Mouse (Mus musculus): ENCODE data around the gene Krtap4-8. TPM values are rescaled to one million over a fixed set of nuclear protein-coding genes. Genes with fewer than 3 reads are reported as not detected.
"Not testable (repeated sequence)": the region's sequence is repeated elsewhere in the genome, so short reads cannot be mapped to it uniquely, and the experiment has no call there.

Gene Krtap4-8
- polyA plus RNA-seq (2012; fragmentation: generic; extraction: Trizol): not detected
- long read RNA-seq, experiment 1: 0 reads
- long read RNA-seq, experiment 2: 0 reads

DNA sequence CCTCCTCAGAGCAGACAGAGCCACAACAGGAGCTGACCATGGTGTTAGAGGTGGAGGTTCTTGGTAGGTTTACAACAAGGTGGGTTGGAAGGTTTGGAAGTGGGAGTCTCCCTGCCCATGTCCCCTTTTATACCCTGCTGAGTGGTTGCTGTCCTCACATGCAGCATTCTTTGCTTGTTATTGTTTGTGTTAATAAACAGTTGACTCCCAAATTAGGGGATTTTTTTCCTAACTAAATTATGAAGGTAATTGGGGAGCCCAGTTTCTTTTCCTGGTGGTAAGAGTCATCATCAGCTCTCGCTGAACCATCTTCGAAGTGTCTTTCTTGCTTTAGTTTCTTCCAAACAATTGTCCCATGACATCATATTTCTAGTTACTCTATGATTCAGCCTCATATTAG is at the start of gene Krtap4-8:
Krtap4-8 (minus strand) TSS at position 101 of the 400 bp plus-strand sequence.
- H3K4me3 ChIP-seq (ENCODE audit: insufficient read depth, poor library complexity, severe bottlenecking): no peak within 1 kb of the TSS

DNA sequence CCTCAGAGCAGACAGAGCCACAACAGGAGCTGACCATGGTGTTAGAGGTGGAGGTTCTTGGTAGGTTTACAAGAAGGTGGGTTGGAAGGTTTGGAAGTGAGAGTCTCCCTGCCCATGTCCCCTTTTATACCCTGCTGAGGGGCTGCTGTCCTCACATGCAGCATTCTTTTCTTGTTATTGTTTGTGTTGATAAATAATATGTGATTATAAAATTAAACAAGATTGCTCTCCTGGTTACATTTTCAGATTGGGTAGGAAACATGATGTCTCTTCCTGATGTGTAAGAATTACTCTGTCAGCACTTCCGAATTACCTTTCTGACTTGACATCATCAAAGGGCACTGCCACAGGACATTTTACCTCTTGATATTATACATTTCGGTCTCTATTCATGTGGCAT is 35.1 kb upstream of the Krtap4-8 start, which contains the start of gene Gm11564:
Gm11564 (minus strand) TSS at position 101 of the 400 bp plus-strand sequence.
- not testable (repeated sequence) for H3ac ChIP-seq (ENCODE audit: control insufficient read depth, insufficient read length, low read depth); H3K79me3 ChIP-seq (ENCODE audit: low read depth); H3K36me3 ChIP-seq (ENCODE audit: control insufficient read depth, insufficient read depth); H3K4me3 ChIP-seq (ENCODE audit: insufficient read depth, poor library complexity, severe bottlenecking); H3K27me3 ChIP-seq (ENCODE audit: control insufficient read depth, insufficient read depth, insufficient read length); H3K79me2 ChIP-seq (ENCODE audit: control insufficient read depth, insufficient read depth)

More for the DNA sequence above, at the start of gene Krtap4-8:
- Histone ChIP-seq H3ac (ENCODE audit: control insufficient read depth, insufficient read length, low read depth) (no peak within 1 kb of the TSS), H3K79me2 (ENCODE audit: control insufficient read depth, insufficient read depth) (no peaks in the 10 kb centered on the region), H3K79me3 (ENCODE audit: low read depth) (no peaks in the 10 kb centered on the region), H3K27me3 (ENCODE audit: control insufficient read depth, insufficient read depth, insufficient read length) (no peaks in the 10 kb centered on the region), H3K36me3 (ENCODE audit: control insufficient read depth, insufficient read depth) (no peaks in the 10 kb centered on the region)
- no peak for TF ChIP-seq CTCF (IDR thresholded peaks at IDR 0.05; ENCODE audit: control insufficient read depth, insufficient read depth, insufficient read length)
- no peak for TF ChIP-seq MYOD1 (IDR thresholded peaks at IDR 0.05; ENCODE audit: control insufficient read depth, insufficient read length, low read depth)
- no peak for TF ChIP-seq FOSL1 (IDR thresholded peaks at IDR 0.05; ENCODE audit: insufficient read depth, low read length, poor library complexity, severe bottlenecking)
- TF ChIP-seq MAX (IDR thresholded peaks at IDR 0.05): no peak
- TF ChIP-seq MYOG (IDR thresholded peaks at IDR 0.05; ENCODE audit: control insufficient read depth, extremely low read depth, insufficient read length): no peak
- no peak for TF ChIP-seq CEBPB (IDR thresholded peaks at IDR 0.05; ENCODE audit: low read depth)
- TF ChIP-seq USF1 (IDR thresholded peaks at IDR 0.05; ENCODE audit: low read depth): no peak

- H3K4me3 ChIP-seq (ENCODE audit: insufficient read depth, poor library complexity, severe bottlenecking); H3ac ChIP-seq (ENCODE audit: control insufficient read depth, insufficient read length, low read depth); H3K79me2 ChIP-seq (ENCODE audit: control insufficient read depth, insufficient read depth); H3K36me3 ChIP-seq (ENCODE audit: control insufficient read depth, insufficient read depth); H3K79me3 ChIP-seq (ENCODE audit: low read depth); H3K27me3 ChIP-seq (ENCODE audit: control insufficient read depth, insufficient read depth, insufficient read length): not testable (repeated sequence)
These were observed 29.3 kb upstream of the Krtap4-8 start, which contains the start of gene Krtap4-13 for GRCm38 (mm10) chr11:99809792-99810191. TSS of gene Krtap4-13 (minus strand) at chr11:99809892.

DNA sequence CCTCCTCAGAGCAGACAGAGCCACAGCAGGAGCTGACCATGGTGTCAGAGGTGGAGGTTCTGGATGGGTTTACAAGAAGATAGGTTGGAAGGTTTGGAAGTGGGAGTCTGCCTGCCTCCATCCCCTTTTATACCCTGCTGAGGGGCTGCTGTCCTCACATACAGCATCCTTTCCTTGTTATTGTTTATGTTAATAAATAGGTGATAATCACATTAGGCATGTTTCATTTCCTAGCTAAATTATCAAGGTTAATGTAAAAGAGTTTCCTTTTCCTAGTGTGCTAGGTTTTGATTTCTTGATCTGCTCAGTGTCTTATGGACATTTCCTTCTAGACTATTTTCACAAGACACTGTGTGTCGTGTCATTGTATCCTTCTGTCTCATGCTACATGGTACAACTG is 23.8 kb upstream of the Krtap4-8 start, which contains the start of gene Gm11554:
Gm11554 (minus strand) TSS at position 101 of the 400 bp plus-strand sequence.
- not testable (repeated sequence) for H3K4me3 ChIP-seq (ENCODE audit: insufficient read depth, poor library complexity, severe bottlenecking); H3K27me3 ChIP-seq (ENCODE audit: control insufficient read depth, insufficient read depth, insufficient read length); H3ac ChIP-seq (ENCODE audit: control insufficient read depth, insufficient read length, low read depth); H3K79me2 ChIP-seq (ENCODE audit: control insufficient read depth, insufficient read depth); H3K36me3 ChIP-seq (ENCODE audit: control insufficient read depth, insufficient read depth); H3K79me3 ChIP-seq (ENCODE audit: low read depth)

DNA sequence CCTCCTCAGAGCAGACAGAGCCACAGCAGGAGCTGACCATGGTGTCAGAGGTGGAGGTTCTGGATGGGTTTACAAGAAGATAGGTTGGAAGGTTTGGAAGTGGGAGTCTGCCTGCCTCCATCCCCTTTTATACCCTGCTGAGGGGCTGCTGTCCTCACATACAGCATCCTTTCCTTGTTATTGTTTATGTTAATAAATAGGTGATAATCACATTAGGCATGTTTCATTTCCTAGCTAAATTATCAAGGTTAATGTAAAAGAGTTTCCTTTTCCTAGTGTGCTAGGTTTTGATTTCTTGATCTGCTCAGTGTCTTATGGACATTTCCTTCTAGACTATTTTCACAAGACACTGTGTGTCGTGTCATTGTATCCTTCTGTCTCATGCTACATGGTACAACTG is 18.3 kb upstream of the Krtap4-8 start, which contains the start of gene Gm11569:
Gm11569 (minus strand) TSS at position 101 of the 400 bp plus-strand sequence.
- H3K79me2 ChIP-seq (ENCODE audit: control insufficient read depth, insufficient read depth); H3K36me3 ChIP-seq (ENCODE audit: control insufficient read depth, insufficient read depth); H3K79me3 ChIP-seq (ENCODE audit: low read depth); H3ac ChIP-seq (ENCODE audit: control insufficient read depth, insufficient read length, low read depth); H3K27me3 ChIP-seq (ENCODE audit: control insufficient read depth, insufficient read depth, insufficient read length); H3K4me3 ChIP-seq (ENCODE audit: insufficient read depth, poor library complexity, severe bottlenecking): not testable (repeated sequence)

DNA sequence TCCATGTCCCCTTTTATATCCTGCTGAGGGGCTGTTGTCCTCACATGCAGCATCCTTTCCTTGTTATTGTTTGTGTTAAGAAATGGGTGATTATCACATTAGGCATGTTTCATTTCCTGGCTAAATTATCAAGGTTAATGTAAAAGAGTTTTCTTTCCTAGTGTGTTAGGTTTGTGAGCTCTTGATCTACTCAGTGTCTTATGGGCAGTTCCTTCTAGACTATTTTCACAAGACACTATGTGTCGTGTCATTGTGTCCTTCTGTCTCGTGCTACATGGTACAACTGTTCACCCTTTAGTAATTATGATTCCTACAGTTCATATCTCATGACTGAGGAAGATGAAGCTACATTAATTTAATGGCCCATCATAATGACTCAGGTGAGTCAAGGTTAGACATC is 12.9 kb upstream of the Krtap4-8 start, which contains the start of gene Gm11596:
Gm11596 (minus strand) TSS at position 101 of the 400 bp plus-strand sequence.
- Histone ChIP-seq H3K4me3 (ENCODE audit: insufficient read depth, poor library complexity, severe bottlenecking) (no peak within 1 kb of the TSS), H3K36me3 (ENCODE audit: control insufficient read depth, insufficient read depth) (no peaks in the 10 kb centered on the region), H3K79me2 (ENCODE audit: control insufficient read depth, insufficient read depth) (no peaks in the 10 kb centered on the region), H3K27me3 (ENCODE audit: control insufficient read depth, insufficient read depth, insufficient read length) (peaks cover 12% of the 10 kb centered on the region), H3K79me3 (ENCODE audit: low read depth) (no peaks in the 10 kb centered on the region), H3ac (ENCODE audit: control insufficient read depth, insufficient read length, low read depth) (no peak within 1 kb of the TSS)
- TF ChIP-seq CTCF (IDR thresholded peaks at IDR 0.05; ENCODE audit: control insufficient read depth, insufficient read depth, insufficient read length) (no peak), MYOG (IDR thresholded peaks at IDR 0.05; ENCODE audit: control insufficient read depth, extremely low read depth, insufficient read length) (no peak), MAX (IDR thresholded peaks at IDR 0.05) (no peak), USF1 (IDR thresholded peaks at IDR 0.05; ENCODE audit: low read depth) (no peak), CEBPB (IDR thresholded peaks at IDR 0.05; ENCODE audit: low read depth) (no peak), FOSL1 (IDR thresholded peaks at IDR 0.05; ENCODE audit: insufficient read depth, low read length, poor library complexity, severe bottlenecking) (no peak), MYOD1 (IDR thresholded peaks at IDR 0.05; ENCODE audit: control insufficient read depth, insufficient read length, low read depth) (no peak)

- not testable (repeated sequence) for H3K79me3 ChIP-seq (ENCODE audit: low read depth); H3K36me3 ChIP-seq (ENCODE audit: control insufficient read depth, insufficient read depth); H3K4me3 ChIP-seq (ENCODE audit: insufficient read depth, poor library complexity, severe bottlenecking); H3K27me3 ChIP-seq (ENCODE audit: control insufficient read depth, insufficient read depth, insufficient read length); H3K79me2 ChIP-seq (ENCODE audit: control insufficient read depth, insufficient read depth); H3ac ChIP-seq (ENCODE audit: control insufficient read depth, insufficient read length, low read depth)
These were observed 4.4 kb upstream of the Krtap4-8 start, which contains the start of gene Krtap4-9 for GRCm38 (mm10) chr11:99784900-99785299. TSS of gene Krtap4-9 (plus strand) at chr11:99785200.

All from C2C12 (cell line).